Mouse (Mus musculus): Measurements from ENCODE around the gene Tenm4.

GRCm38 (mm10) chr7:96761151-96761550, 590.1 kb downstream of the Tenm4 start:
- TF ChIP-seq CTCF (IDR thresholded peaks at IDR 0.05; ENCODE audit: low read depth) (no peak), EP300 (IDR thresholded peaks at IDR 0.05; ENCODE audit: low read depth) (no peak)

Measured in liver, embryonic 14.5 days (tissue).